Mouse (Mus musculus): ENCODE measurements around the gene Cactin.

DNA sequence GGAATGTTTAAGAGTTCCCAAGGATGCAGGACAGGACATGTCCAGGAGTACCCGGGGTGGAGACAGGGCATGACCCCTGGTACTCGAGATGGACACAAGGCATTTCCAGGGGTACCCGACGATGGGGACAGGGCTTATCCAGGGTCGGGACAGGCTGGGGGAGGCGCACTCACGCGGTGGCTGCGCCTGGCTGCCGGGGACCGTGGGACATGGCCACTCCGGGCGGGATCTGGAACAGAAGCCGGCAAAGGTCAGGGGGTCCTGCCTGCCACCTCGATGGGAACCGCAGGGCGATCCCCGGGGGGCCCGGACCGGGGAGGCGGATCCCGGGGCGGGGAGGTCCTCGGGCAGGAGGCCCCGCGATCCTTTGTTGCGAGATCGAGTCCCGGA, 29.1 kb downstream of the Cactin start:
- TF ChIP-seq CTCF (conservative IDR thresholded peaks at IDR 0.05; ENCODE audit: low read length), result no peak
- no peak for TF ChIP-seq NANOG (IDR thresholded peaks at IDR 0.05; ENCODE audit: borderline replicate concordance, low read length)
- TF ChIP-seq POU5F1 (IDR thresholded peaks at IDR 0.05; ENCODE audit: borderline replicate concordance, low read length), result no peak

Data from E14TG2a.4 (cell line).